Mouse (Mus musculus): Measurements from ENCODE around the gene Rexo1. TPM values are rescaled to one million over a fixed set of nuclear protein-coding genes. Genes with fewer than 3 reads are reported as not detected.

Gene Rexo1
- polyA plus RNA-seq (2012; rRNA removed), result 188 and 209 TPM in 2 replicates

DNA sequence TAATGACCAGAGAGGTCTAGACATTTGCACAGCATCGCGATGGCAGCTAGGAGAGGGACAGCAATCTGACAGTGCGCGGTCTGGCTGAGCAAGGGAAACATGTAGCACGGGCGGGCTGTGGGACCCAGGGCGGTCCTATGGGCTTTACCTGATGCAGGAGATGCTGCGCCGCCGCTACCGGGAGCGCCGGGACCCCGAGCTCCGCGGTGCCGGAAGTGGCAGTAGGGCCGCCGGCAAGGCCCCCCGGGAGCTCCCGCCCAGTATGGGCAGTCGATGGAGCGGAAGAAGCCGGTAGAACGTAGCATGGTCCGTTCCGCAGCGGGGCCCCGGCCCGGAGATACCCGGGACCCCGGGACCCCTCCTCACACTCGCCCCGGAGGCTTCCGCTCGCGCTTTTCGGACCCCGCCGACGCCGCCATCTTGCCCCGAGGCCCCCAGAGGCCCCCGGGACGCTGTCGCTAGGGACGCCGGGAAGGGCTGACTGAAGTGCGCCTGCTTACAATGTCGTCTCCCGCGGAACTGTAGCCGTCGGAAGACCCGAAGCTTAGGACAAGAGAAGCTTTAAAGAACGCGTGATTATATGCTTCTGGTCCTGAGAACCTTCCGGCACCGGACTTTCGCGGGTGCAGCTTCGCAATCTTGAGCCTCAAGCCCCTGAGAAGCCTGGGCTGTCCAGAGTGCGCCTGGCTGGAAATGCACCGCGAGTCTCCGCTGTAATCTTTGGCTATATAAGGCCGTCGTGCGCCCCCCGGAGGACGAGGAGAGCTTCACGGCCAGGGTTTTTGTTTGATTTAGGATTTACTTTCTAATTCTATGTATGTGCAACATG, at the start of gene Rexo1:
Gene Rexo1 (minus strand): TSS at position 445 of the 829 bp plus-strand sequence.
- Histone ChIP-seq H3K27me3 (ENCODE audit: control insufficient read depth, insufficient read depth, low read length) (no peaks in the 10 kb centered on the region), H3K36me3 (ENCODE audit: control insufficient read depth, insufficient read depth, low read length) (no peaks in the 10 kb centered on the region), H3K27ac (ENCODE audit: control insufficient read depth, insufficient read depth, low read length) (peak within 1 kb of the TSS; percentile 41; the same call in 1 of the 2 replicates), H3K4me3 (ENCODE audit: control insufficient read depth, insufficient read depth, low read length) (peak within 1 kb of the TSS; percentile 65), H3K4me1 (replicated peaks; ENCODE audit: control insufficient read depth, insufficient read depth, low read length) (peaks cover 45% of the 10 kb centered on the region)
- WGBS, result under 1% methylated on average over 72 of the region's 72 CpGs
- peak; percentile 65; the same call in 1 of the 2 replicates for TF ChIP-seq CTCF (IDR thresholded peaks at IDR 0.05; ENCODE audit: borderline replicate concordance, control insufficient read depth, extremely low read depth, insufficient read depth, low read length, poor library complexity)
- peak; percentile 69 for TF ChIP-seq POLR2A (IDR thresholded peaks at IDR 0.05; ENCODE audit: control insufficient read depth, extremely low read depth, insufficient read depth, low read length, poor library complexity)
- DNase-seq, result peak; percentile 95

DNA sequence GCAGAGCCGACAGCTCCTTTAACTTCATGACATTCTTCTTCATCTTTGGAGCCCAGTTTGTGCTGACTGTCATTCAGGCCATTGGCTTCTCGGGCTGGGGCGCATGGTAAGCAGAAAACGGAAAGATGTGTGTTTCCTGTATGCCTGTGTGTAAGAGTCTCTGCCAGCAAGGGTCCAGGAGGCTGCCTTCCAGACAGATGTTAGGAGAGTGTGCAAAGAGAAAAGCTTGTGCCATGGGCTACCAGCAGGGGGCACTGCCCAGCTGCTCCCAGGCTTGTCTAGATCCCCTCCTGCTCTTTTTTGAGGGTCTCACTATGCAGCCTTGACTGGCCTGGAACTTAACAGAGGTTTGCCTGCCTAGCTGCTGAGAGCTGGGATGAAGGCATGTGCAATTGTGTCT, 49.7 kb upstream of the Rexo1 start:
- peak; percentile 81 for DNase-seq
- H3K4me1 ChIP-seq (replicated peaks; ENCODE audit: control insufficient read depth, insufficient read depth, low read length), result peaks cover 72% of the 10 kb centered on the region
- H3K36me3 ChIP-seq (ENCODE audit: control insufficient read depth, insufficient read depth, low read length), result peaks cover 4% of the 10 kb centered on the region; the same call in 1 of the 2 replicates
- H3K27ac ChIP-seq (ENCODE audit: control insufficient read depth, insufficient read depth, low read length), result peak overlapping the region; percentile 79
- WGBS, result 16% methylated on average over 4 of the region's 4 CpGs
- H3K4me3 ChIP-seq (ENCODE audit: control insufficient read depth, insufficient read depth, low read length), result no peak overlapping the region
- H3K27me3 ChIP-seq (ENCODE audit: control insufficient read depth, insufficient read depth, low read length), result no peaks in the 10 kb centered on the region
- peak; percentile 89; the same call in 1 of the 2 replicates for TF ChIP-seq CTCF (IDR thresholded peaks at IDR 0.05; ENCODE audit: borderline replicate concordance, control insufficient read depth, extremely low read depth, insufficient read depth, low read length, poor library complexity)
- 0 out of 2 replicates have a peak, but pooled peaks have one; percentile 17 for TF ChIP-seq POLR2A (IDR thresholded peaks at IDR 0.05; ENCODE audit: control insufficient read depth, extremely low read depth, insufficient read depth, low read length, poor library complexity)

DNA sequence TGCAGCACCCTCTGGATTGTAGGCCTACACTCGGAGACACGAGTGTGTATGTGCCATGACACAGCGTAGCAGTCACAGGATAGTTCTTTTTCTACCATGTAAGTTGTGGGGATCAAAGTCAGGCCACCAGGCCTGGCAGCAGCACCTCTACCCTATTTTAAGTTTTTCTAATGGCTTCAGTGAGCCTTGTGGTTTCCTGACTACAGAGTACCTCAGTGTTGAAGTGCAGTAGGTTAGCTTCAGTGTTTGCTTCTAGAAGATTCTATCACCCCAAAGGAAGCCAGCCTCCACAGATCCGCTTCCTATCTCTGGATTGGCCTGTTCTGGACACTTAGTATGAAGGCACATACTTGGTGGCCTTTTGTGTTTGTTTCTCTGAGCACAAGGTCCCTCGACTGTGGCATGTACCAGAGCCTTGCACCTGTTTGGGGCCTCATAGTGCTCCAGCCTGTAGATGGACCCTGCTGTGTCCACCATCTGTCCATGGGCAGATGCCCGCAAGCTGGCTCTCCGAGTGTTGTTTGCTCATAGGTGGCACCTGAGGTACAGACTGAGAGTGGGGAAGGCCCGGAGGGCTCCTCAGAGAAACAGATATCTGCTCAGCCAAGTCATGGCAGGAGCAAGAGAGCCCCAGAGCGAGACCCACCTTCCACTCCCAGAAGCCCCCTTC, 48.9 kb upstream of the Rexo1 start:
- H3K27ac ChIP-seq (ENCODE audit: control insufficient read depth, insufficient read depth, low read length), result peak overlapping the region; percentile 79
- peaks cover 73% of the 10 kb centered on the region for H3K4me1 ChIP-seq (replicated peaks; ENCODE audit: control insufficient read depth, insufficient read depth, low read length)
- 58% methylated on average over 9 of the region's 9 CpGs for WGBS
- H3K27me3 ChIP-seq (ENCODE audit: control insufficient read depth, insufficient read depth, low read length), result no peaks in the 10 kb centered on the region
- no peak for DNase-seq
- H3K36me3 ChIP-seq (ENCODE audit: control insufficient read depth, insufficient read depth, low read length), result peaks cover under 1% of the 10 kb centered on the region; the same call in 1 of the 2 replicates
- no peak overlapping the region for H3K4me3 ChIP-seq (ENCODE audit: control insufficient read depth, insufficient read depth, low read length)
- TF ChIP-seq CTCF (IDR thresholded peaks at IDR 0.05; ENCODE audit: borderline replicate concordance, control insufficient read depth, extremely low read depth, insufficient read depth, low read length, poor library complexity) (no peak), POLR2A (IDR thresholded peaks at IDR 0.05; ENCODE audit: control insufficient read depth, extremely low read depth, insufficient read depth, low read length, poor library complexity) (no peak)

DNA sequence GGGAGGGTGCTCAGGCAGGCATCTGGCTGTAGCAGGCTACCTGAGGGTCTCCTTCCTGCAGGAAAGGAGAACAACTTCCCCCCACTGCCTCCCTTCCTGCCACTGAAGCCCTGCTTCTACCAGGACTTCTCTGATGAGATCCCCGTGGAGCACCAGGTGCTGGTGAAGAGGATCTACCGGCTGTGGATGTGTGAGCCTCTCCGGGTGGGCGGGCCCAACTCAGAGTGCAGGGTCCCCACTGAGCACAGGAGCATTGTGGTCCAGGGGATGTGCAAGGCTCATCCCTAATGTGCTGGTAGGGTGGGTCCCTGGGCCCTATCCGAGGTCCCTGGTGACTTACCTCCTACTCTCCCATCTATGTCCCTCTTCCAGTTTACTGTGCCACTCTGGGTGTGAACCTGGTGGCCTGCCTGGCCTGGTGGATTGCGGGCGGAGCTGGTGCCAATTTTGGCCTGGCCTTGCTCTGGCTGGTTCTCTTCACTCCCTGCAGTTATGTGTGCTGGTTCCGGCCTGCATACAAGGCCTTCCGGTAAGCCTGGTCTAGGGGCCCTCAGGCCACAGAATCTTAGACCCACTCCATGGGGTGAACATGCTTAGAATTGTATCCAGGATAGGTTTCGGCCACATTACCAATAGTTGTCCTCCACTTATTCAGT, 48.0 kb upstream of the Rexo1 start:
- Histone ChIP-seq H3K36me3 (ENCODE audit: control insufficient read depth, insufficient read depth, low read length) (no peaks in the 10 kb centered on the region), H3K27ac (ENCODE audit: control insufficient read depth, insufficient read depth, low read length) (peak overlapping the region; percentile 79), H3K4me1 (replicated peaks; ENCODE audit: control insufficient read depth, insufficient read depth, low read length) (peaks cover 73% of the 10 kb centered on the region), H3K27me3 (ENCODE audit: control insufficient read depth, insufficient read depth, low read length) (no peaks in the 10 kb centered on the region), H3K4me3 (ENCODE audit: control insufficient read depth, insufficient read depth, low read length) (no peak overlapping the region)
- WGBS, result 88% methylated on average over 10 of the region's 10 CpGs
- no peak for DNase-seq
- TF ChIP-seq CTCF (IDR thresholded peaks at IDR 0.05; ENCODE audit: borderline replicate concordance, control insufficient read depth, extremely low read depth, insufficient read depth, low read length, poor library complexity), result no peak
- no peak for TF ChIP-seq POLR2A (IDR thresholded peaks at IDR 0.05; ENCODE audit: control insufficient read depth, extremely low read depth, insufficient read depth, low read length, poor library complexity)

DNA sequence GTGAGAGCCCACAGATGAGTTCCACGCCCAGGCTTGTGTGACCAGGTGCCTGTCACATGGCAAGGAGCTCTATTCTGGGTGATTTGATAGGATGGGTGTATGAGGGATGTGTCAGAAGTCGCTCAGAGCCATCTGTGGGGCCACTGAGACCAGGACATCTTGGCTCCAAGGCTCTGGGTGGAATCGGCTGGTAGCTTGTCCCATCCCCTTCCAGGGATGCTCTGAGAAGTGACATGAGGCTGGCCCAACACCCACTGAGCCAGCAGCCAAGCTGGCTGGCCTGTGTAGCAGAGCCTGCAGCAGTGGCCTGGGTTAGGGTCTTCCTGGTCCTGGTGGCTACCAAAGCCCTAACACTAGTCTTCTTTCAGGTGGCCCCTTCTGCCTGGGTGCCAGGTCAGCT, 47.1 kb upstream of the Rexo1 start:
- 99% methylated on average over 3 of the region's 3 CpGs for WGBS
- peaks cover 75% of the 10 kb centered on the region for H3K4me1 ChIP-seq (replicated peaks; ENCODE audit: control insufficient read depth, insufficient read depth, low read length)
- no peaks in the 10 kb centered on the region for H3K27me3 ChIP-seq (ENCODE audit: control insufficient read depth, insufficient read depth, low read length)
- no peaks in the 10 kb centered on the region for H3K36me3 ChIP-seq (ENCODE audit: control insufficient read depth, insufficient read depth, low read length)
- no peak overlapping the region for H3K27ac ChIP-seq (ENCODE audit: control insufficient read depth, insufficient read depth, low read length)
- TF ChIP-seq POLR2A (IDR thresholded peaks at IDR 0.05; ENCODE audit: control insufficient read depth, extremely low read depth, insufficient read depth, low read length, poor library complexity) (no peak), CTCF (IDR thresholded peaks at IDR 0.05; ENCODE audit: borderline replicate concordance, control insufficient read depth, extremely low read depth, insufficient read depth, low read length, poor library complexity) (no peak)
- DNase-seq, result no peak
- no peak overlapping the region for H3K4me3 ChIP-seq (ENCODE audit: control insufficient read depth, insufficient read depth, low read length)

- TF ChIP-seq CTCF (IDR thresholded peaks at IDR 0.05; ENCODE audit: borderline replicate concordance, control insufficient read depth, extremely low read depth, insufficient read depth, low read length, poor library complexity) (no peak), POLR2A (IDR thresholded peaks at IDR 0.05; ENCODE audit: control insufficient read depth, extremely low read depth, insufficient read depth, low read length, poor library complexity) (no peak)
- whole genome bisulfite sequencing, result 93% methylated on average over 34 of the region's 34 CpGs
- Histone ChIP-seq H3K36me3 (ENCODE audit: control insufficient read depth, insufficient read depth, low read length) (no peaks in the 10 kb centered on the region), H3K27ac (ENCODE audit: control insufficient read depth, insufficient read depth, low read length) (no peak overlapping the region), H3K4me1 (replicated peaks; ENCODE audit: control insufficient read depth, insufficient read depth, low read length) (peaks cover 78% of the 10 kb centered on the region), H3K27me3 (ENCODE audit: control insufficient read depth, insufficient read depth, low read length) (no peaks in the 10 kb centered on the region), H3K4me3 (ENCODE audit: control insufficient read depth, insufficient read depth, low read length) (peak overlapping the region; percentile 28)
- DNase-seq, result no peak
Observed at GRCm38 (mm10) chr10:80606737-80607350, 45.5 kb upstream of the Rexo1 start.
